Comparison of ENCODE assay signal across 8 mouse cellular contexts in genomic region chr9:50855780-50856179, GRCm38 (mm10). TPM values are rescaled to one million over a fixed set of nuclear protein-coding genes. Genes with fewer than 3 reads are reported as not detected.
DNase-seq lines count a peak whose midpoint lies in the region; ATAC-seq and TF ChIP-seq lines count a peak whose summit lies in the region.

No protein-coding gene starts in this region.

- no peak for DNase-seq in heart, postnatal 25 days (ENCODE audit: low spot score)
- DNase-seq in ES-E14 (ENCODE audit: low read depth, low spot score), result no peak
- DNase-seq in liver, postnatal 0 days, result no peak
- DNase-seq in B cell, adult 2 months, result no peak
- DNase-seq in adrenal gland, postnatal 36 days, result no peak

- peak overlapping the region; percentile 73 for H3K4me3 ChIP-seq in heart, embryonic 13.5 days
- H3K4me3 ChIP-seq in ES-E14 (ENCODE audit: insufficient read depth in 1 of 2, low read depth in 1 of 2, low read length in 2 of 2, poor library complexity in 1 of 2, severe bottlenecking in 1 of 2), result peak overlapping the region in 1 of 2 experiments; percentile 93; a peak in 2 of 4 replicates
- H3K4me3 ChIP-seq in forebrain, embryonic 16.5 days (replicated peaks; ENCODE audit: low read length), result no peak overlapping the region
- peak overlapping the region; percentile 85 for H3K4me3 ChIP-seq in liver, postnatal 0 days (ENCODE audit: low read depth, low read length)

- peak overlapping the region; percentile 45; the same call in 1 of the 2 replicates for H3K9ac ChIP-seq in heart, embryonic 13.5 days
- H3K9ac ChIP-seq in ES-E14 (ENCODE audit: insufficient read depth, low read depth, low read length, poor library complexity, severe bottlenecking), result peak overlapping the region; percentile 60; the same call in 1 of the 2 replicates
- H3K9ac ChIP-seq in forebrain, embryonic 16.5 days (replicated peaks; ENCODE audit: low read depth, low read length), result no peak overlapping the region
- peak overlapping the region; percentile 58 for H3K9ac ChIP-seq in liver, postnatal 0 days (replicated peaks)

- H3K4me2 ChIP-seq in heart, embryonic 13.5 days, result peak overlapping the region; percentile 75
- H3K4me2 ChIP-seq in forebrain, embryonic 16.5 days (ENCODE audit: low read length), result peak overlapping the region; percentile 52
- H3K4me2 ChIP-seq in liver, postnatal 0 days (ENCODE audit: low read depth, low read length), result peak overlapping the region; percentile 91

- in situ Hi-C loops in ES-E14 (cut with MboI; ENCODE audit: low sequenced_read_pairs in 2 of 2, unreplicated experiment in 2 of 2), result loop anchor here in 1 of 2 experiments (10.0 kb wide), 1 partner anchor 289 kb away; no protein-coding TSS in a partner anchor

- no peak for TF ChIP-seq CTCF in liver, postnatal 0 days (IDR thresholded peaks at IDR 0.05; ENCODE audit: low read depth)

- no peaks in the 10 kb centered on the region for H3K9me3 ChIP-seq in heart, embryonic 13.5 days
- H3K9me3 ChIP-seq in ES-E14 (ENCODE audit: control insufficient read depth, insufficient read depth, low read depth, low read length), result no peaks in the 10 kb centered on the region
- H3K9me3 ChIP-seq in forebrain, embryonic 16.5 days (ENCODE audit: control insufficient read depth, low read length), result no peaks in the 10 kb centered on the region
- no peaks in the 10 kb centered on the region for H3K9me3 ChIP-seq in liver, postnatal 0 days (ENCODE audit: low read length)

- intact Hi-C loops in heart, postnatal 25 days (cut with DNase I), result loop anchor here (2.0 kb wide), 1 partner anchor 29 kb away; no protein-coding TSS in a partner anchor

- peaks cover 22% of the 10 kb centered on the region for H3K36me3 ChIP-seq in heart, embryonic 13.5 days
- peaks cover 10% of the 10 kb centered on the region for H3K36me3 ChIP-seq in ES-E14 (ENCODE audit: control insufficient read depth, insufficient read depth, low read length, poor library complexity, severe bottlenecking)
- no peaks in the 10 kb centered on the region for H3K36me3 ChIP-seq in forebrain, embryonic 16.5 days (ENCODE audit: control insufficient read depth, insufficient read depth)
- peaks cover 18% of the 10 kb centered on the region for H3K36me3 ChIP-seq in liver, postnatal 0 days (replicated peaks; ENCODE audit: insufficient read depth, low read length)

- WGBS in heart, embryonic 13.5 days, result 61% methylated on average over 5 of the region's 5 CpGs
- 59% methylated on average over 5 of the region's 5 CpGs for WGBS in forebrain, embryonic 16.5 days
- 56% methylated on average over 5 of the region's 5 CpGs for WGBS in liver, postnatal 0 days (ENCODE audit: insufficient replicate concordance)

- peak overlapping the region; percentile 80 for H3K27ac ChIP-seq in heart, embryonic 13.5 days (replicated peaks)
- H3K27ac ChIP-seq in ES-E14 (ENCODE audit: insufficient read depth, low read depth, low read length, poor library complexity, severe bottlenecking), result no peak overlapping the region
- peak overlapping the region; percentile 55 for H3K27ac ChIP-seq in forebrain, embryonic 16.5 days (ENCODE audit: low read length)
- H3K27ac ChIP-seq in liver, postnatal 0 days (ENCODE audit: low read depth), result peak overlapping the region; percentile 80

- peaks cover 47% of the 10 kb centered on the region for H3K4me1 ChIP-seq in heart, embryonic 13.5 days
- peaks cover 0 to 3% of the 10 kb centered on the region in 2 experiments; a peak in 1 of 4 replicates for H3K4me1 ChIP-seq in ES-E14 (ENCODE audit: control insufficient read depth in 2 of 2, insufficient read depth in 2 of 2, low read length in 2 of 2, poor library complexity in 1 of 2)
- H3K4me1 ChIP-seq in forebrain, embryonic 16.5 days (replicated peaks; ENCODE audit: control insufficient read depth, insufficient read depth, low read length), result peaks cover 29% of the 10 kb centered on the region
- peaks cover 35% of the 10 kb centered on the region for H3K4me1 ChIP-seq in liver, postnatal 0 days (ENCODE audit: insufficient read depth)

- no peak for ATAC-seq in heart, embryonic 13.5 days (ENCODE audit: extremely low read depth, insufficient number of reproducible peaks, low FRiP score, low TSS enrichment)
- no peak; the same call in 1 of the 2 replicates for ATAC-seq in forebrain, embryonic 16.5 days
- ATAC-seq in liver, postnatal 0 days, result no peak
- no peak for ATAC-seq in megakaryocyte-erythroid progenitor cell, adult 5-6 weeks (replicated peaks; ENCODE audit: low FRiP score, low TSS enrichment, poor library complexity, severe bottlenecking)

- TF ChIP-seq EP300 in liver, postnatal 0 days (IDR thresholded peaks at IDR 0.05; ENCODE audit: low read depth), result no peak

- H3K27me3 ChIP-seq in heart, embryonic 13.5 days (replicated peaks), result no peaks in the 10 kb centered on the region
- no peaks in the 10 kb centered on the region for H3K27me3 ChIP-seq in forebrain, embryonic 16.5 days (replicated peaks; ENCODE audit: control insufficient read depth, insufficient read depth, low read length)
- H3K27me3 ChIP-seq in liver, postnatal 0 days (ENCODE audit: insufficient read depth, low read length), result no peaks in the 10 kb centered on the region

TF ChIP-seq in ES-E14, 5 proteins besides CTCF, POLR2A, EP300 and RAD21:
- TF ChIP-seq MAFK (IDR thresholded peaks at IDR 0.05; ENCODE audit: insufficient read depth, low read depth, low read length) (no peak), ZNF384 (IDR thresholded peaks at IDR 0.05; ENCODE audit: low read depth, low read length) (no peak), HCFC1 (IDR thresholded peaks at IDR 0.05; ENCODE audit: borderline replicate concordance, insufficient read depth, low read length) (no peak), ZC3H11A (IDR thresholded peaks at IDR 0.05; ENCODE audit: borderline replicate concordance, low read depth, low read length) (no peak), CHD2 (IDR thresholded peaks at IDR 0.05; ENCODE audit: low read depth, low read length) (no peak)

RNA-seq across cellular contexts. Expression of gene Ppp2r1b, which starts 10.7 kb away (rescaled TPM):
- polyA plus RNA-seq in heart, embryonic 13.5 days (2015; fragmentation: Nextera tagmentation; extraction: Ambion mirVana), result 46.3 and 48.6 TPM in 2 replicates
- 10 to 100 TPM; 10.2 to 10.5 TPM for total RNA-seq in heart, postnatal 25 days (2021)
- total RNA-seq in ES-E14 (2012; rRNA removed), result 29.5 and 41.6 TPM in 2 replicates
- polyA plus RNA-seq in forebrain, embryonic 16.5 days (2015; fragmentation: Nextera tagmentation; extraction: Ambion mirVana), result 86.4 and 104 TPM in 2 replicates
- 18.8 and 29.0 TPM in 2 replicates for polyA plus RNA-seq in liver, postnatal 0 days (2015; fragmentation: Nextera tagmentation; extraction: Ambion mirVana)
- total RNA-seq in adrenal gland, postnatal 36 days (2021), result 10 to 100 TPM; 35.4 to 35.7 TPM
- total RNA-seq in megakaryocyte-erythroid progenitor cell, adult 5-6 weeks (2014; fragmentation: Nextera tagmentation), result 89.1 and 93.7 TPM in 2 replicates
- 88.2 and 109 TPM in 2 replicates for total RNA-seq in megakaryocyte-erythroid progenitor cell, adult 5-6 weeks (2017)
